Mouse (Mus musculus): ENCODE measurements around the gene Nfam1. TPM values are rescaled to one million over a fixed set of nuclear protein-coding genes. Genes with fewer than 3 reads are reported as not detected.
A peak's percentile ranks its signal among the peaks of the same experiment; 100 is the strongest.
"Not testable (repeated sequence)": the region's sequence is repeated elsewhere in the genome, so short reads cannot be mapped to it uniquely, and the experiment has no call there.

Gene Nfam1
- 13.7 and 19.3 TPM in 2 replicates for polyA plus RNA-seq (2012; rRNA removed)

- H3K4me1 ChIP-seq (ENCODE audit: control insufficient read depth, insufficient read depth, low read length) = no peaks in the 10 kb centered on the region
- H3K4me3 ChIP-seq (replicated peaks; ENCODE audit: extremely low read depth, low read depth, low read length) = peak within 1 kb of the TSS; percentile 50
- no peak for DNase-seq
- WGBS = 32% methylated on average over 17 of the region's 17 CpGs
- TF ChIP-seq CTCF (IDR thresholded peaks at IDR 0.05; ENCODE audit: insufficient read depth, low read length) (no peak), POLR2A (IDR thresholded peaks at IDR 0.05; ENCODE audit: borderline replicate concordance, extremely low read depth, low read depth, low read length) (peak; percentile 62; the same call in 1 of the 2 replicates)
Measured at GRCm38 (mm10) chr15:83032981-83033541, at the start of gene Nfam1. Gene Nfam1 (minus strand): TSS chr15:83033306.

- WGBS = 17% methylated on average over 27 of the region's 27 CpGs
- DNase-seq = peak; percentile 36
- Histone ChIP-seq H3K4me3 (replicated peaks; ENCODE audit: extremely low read depth, low read depth, low read length) (no peak overlapping the region), H3K4me1 (ENCODE audit: control insufficient read depth, insufficient read depth, low read length) (peaks cover 6% of the 10 kb centered on the region)
- TF ChIP-seq POLR2A (IDR thresholded peaks at IDR 0.05; ENCODE audit: borderline replicate concordance, extremely low read depth, low read depth, low read length) = no peak
Measured at GRCm38 (mm10) chr15:83075607-83076525, 42.8 kb upstream of the Nfam1 start.

GRCm38 (mm10) chr15:83074179-83074578, 41.1 kb upstream of the Nfam1 start:
- DNase-seq = peak; percentile 37
- no peak overlapping the region for H3K4me3 ChIP-seq (replicated peaks; ENCODE audit: extremely low read depth, low read depth, low read length)
- 65% methylated on average over 4 of the region's 4 CpGs for WGBS

GRCm38 (mm10) chr15:83071752-83072151, 38.6 kb upstream of the Nfam1 start:
- TF ChIP-seq CTCF (IDR thresholded peaks at IDR 0.05; ENCODE audit: insufficient read depth, low read length) = no peak
- TF ChIP-seq POLR2A (IDR thresholded peaks at IDR 0.05; ENCODE audit: borderline replicate concordance, extremely low read depth, low read depth, low read length) = no peak
- no peak for DNase-seq
- Histone ChIP-seq H3K4me1 (ENCODE audit: control insufficient read depth, insufficient read depth, low read length) (peaks cover 6% of the 10 kb centered on the region), H3K4me3 (replicated peaks; ENCODE audit: extremely low read depth, low read depth, low read length) (no peak overlapping the region)
- 86% methylated on average over 5 of the region's 5 CpGs for WGBS

More at GRCm38 (mm10) chr15:83074179-83074578, 41.1 kb upstream of the Nfam1 start:
- TF ChIP-seq POLR2A (IDR thresholded peaks at IDR 0.05; ENCODE audit: borderline replicate concordance, extremely low read depth, low read depth, low read length) (no peak), CTCF (IDR thresholded peaks at IDR 0.05; ENCODE audit: insufficient read depth, low read length) (no peak)
- H3K4me1 ChIP-seq (ENCODE audit: control insufficient read depth, insufficient read depth, low read length) = peaks cover 6% of the 10 kb centered on the region

GRCm38 (mm10) chr15:83070942-83071341, 37.8 kb upstream of the Nfam1 start:
- 31% methylated on average over 3 of the region's 3 CpGs for WGBS
- Histone ChIP-seq H3K4me3 (replicated peaks; ENCODE audit: extremely low read depth, low read depth, low read length) (no peak overlapping the region), H3K4me1 (ENCODE audit: control insufficient read depth, insufficient read depth, low read length) (peaks cover 3% of the 10 kb centered on the region)
- DNase-seq = peak; percentile 26
- TF ChIP-seq POLR2A (IDR thresholded peaks at IDR 0.05; ENCODE audit: borderline replicate concordance, extremely low read depth, low read depth, low read length) (no peak), CTCF (IDR thresholded peaks at IDR 0.05; ENCODE audit: insufficient read depth, low read length) (no peak)

- TF ChIP-seq CTCF (IDR thresholded peaks at IDR 0.05; ENCODE audit: insufficient read depth, low read length) (no peak), POLR2A (IDR thresholded peaks at IDR 0.05; ENCODE audit: borderline replicate concordance, extremely low read depth, low read depth, low read length) (no peak)
- DNase-seq = no peak
- Histone ChIP-seq H3K4me3 (replicated peaks; ENCODE audit: extremely low read depth, low read depth, low read length) (no peak overlapping the region), H3K4me1 (ENCODE audit: control insufficient read depth, insufficient read depth, low read length) (no peaks in the 10 kb centered on the region)
- 98% methylated on average over 5 of the region's 5 CpGs for WGBS
Measured at GRCm38 (mm10) chr15:83068270-83068669, 35.2 kb upstream of the Nfam1 start.

GRCm38 (mm10) chr15:83065543-83065942, 32.4 kb upstream of the Nfam1 start:
- no peaks in the 10 kb centered on the region for H3K4me1 ChIP-seq (ENCODE audit: control insufficient read depth, insufficient read depth, low read length)
- H3K4me3 ChIP-seq (replicated peaks; ENCODE audit: extremely low read depth, low read depth, low read length) = no peak overlapping the region
- TF ChIP-seq CTCF (IDR thresholded peaks at IDR 0.05; ENCODE audit: insufficient read depth, low read length) = no peak
- WGBS = 23% methylated on average over 4 of the region's 4 CpGs
- DNase-seq = peak; percentile 59

- not testable (repeated sequence) for H3K4me3 ChIP-seq (replicated peaks; ENCODE audit: extremely low read depth, low read depth, low read length); DNase-seq; H3K4me1 ChIP-seq (ENCODE audit: control insufficient read depth, insufficient read depth, low read length)
- 88% methylated on average over 2 of the region's 2 CpGs for WGBS
Measured at GRCm38 (mm10) chr15:83062582-83062981, 29.5 kb upstream of the Nfam1 start.

GRCm38 (mm10) chr15:83061689-83062088, 28.6 kb upstream of the Nfam1 start:
- 17% methylated on average over 5 of the region's 5 CpGs for WGBS
- TF ChIP-seq POLR2A (IDR thresholded peaks at IDR 0.05; ENCODE audit: borderline replicate concordance, extremely low read depth, low read depth, low read length) (no peak), CTCF (IDR thresholded peaks at IDR 0.05; ENCODE audit: insufficient read depth, low read length) (no peak)
- DNase-seq = no peak
- Histone ChIP-seq H3K4me1 (ENCODE audit: control insufficient read depth, insufficient read depth, low read length) (no peaks in the 10 kb centered on the region), H3K4me3 (replicated peaks; ENCODE audit: extremely low read depth, low read depth, low read length) (no peak overlapping the region)

GRCm38 (mm10) chr15:83059233-83059660, 26.1 kb upstream of the Nfam1 start:
- Histone ChIP-seq H3K4me3 (replicated peaks; ENCODE audit: extremely low read depth, low read depth, low read length) (no peak overlapping the region), H3K4me1 (ENCODE audit: control insufficient read depth, insufficient read depth, low read length) (no peaks in the 10 kb centered on the region)
- TF ChIP-seq CTCF (IDR thresholded peaks at IDR 0.05; ENCODE audit: insufficient read depth, low read length) = no peak
- no peak for TF ChIP-seq POLR2A (IDR thresholded peaks at IDR 0.05; ENCODE audit: borderline replicate concordance, extremely low read depth, low read depth, low read length)
- DNase-seq = no peak
- 53% methylated on average over 5 of the region's 5 CpGs for WGBS
